Mouse (Mus musculus): ENCODE data around the gene Plekhm1. TPM values are rescaled to one million over a fixed set of nuclear protein-coding genes. Genes with fewer than 3 reads are reported as not detected.

The Plekhm1 gene
- polyA plus RNA-seq, 1 experiment: 23.7 TPM

DNA sequence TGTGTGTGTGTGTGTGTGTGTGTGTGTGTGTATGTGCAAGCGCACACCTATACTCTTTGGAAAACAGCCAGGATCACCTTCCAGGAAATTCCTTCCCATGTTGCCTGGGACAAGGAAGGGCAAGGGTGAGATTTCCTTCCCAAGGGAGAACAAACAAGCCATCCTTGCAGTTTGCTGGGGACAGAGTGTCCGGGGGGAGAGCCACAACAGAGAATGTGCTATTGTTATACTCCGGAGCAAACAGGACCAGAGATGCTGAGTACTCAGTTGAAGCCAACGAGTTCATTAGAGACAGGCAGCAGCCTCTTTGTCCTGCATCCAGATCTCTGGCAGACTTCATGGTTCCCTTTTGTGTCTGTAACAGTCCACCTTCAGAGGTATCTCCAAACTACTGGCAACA is 54.2 kb downstream of the Plekhm1 start:
- no peak for TF ChIP-seq POLR2A (IDR thresholded peaks at IDR 0.05; ENCODE audit: borderline replicate concordance, control insufficient read depth, low read depth, low read length)
- TF ChIP-seq CTCF (IDR thresholded peaks at IDR 0.05; ENCODE audit: control insufficient read depth, insufficient read depth, low read length): no peak
- Histone ChIP-seq H3K4me3 (replicated peaks; ENCODE audit: control insufficient read depth, low read depth, low read length) (no peak overlapping the region), H3K27ac (ENCODE audit: control insufficient read depth, insufficient read depth, low read depth, low read length, poor library complexity) (no peak overlapping the region), H3K4me1 (ENCODE audit: control insufficient read depth, insufficient read depth, low read length) (peaks cover 4% of the 10 kb centered on the region; the same call in 1 of the 2 replicates)
- 90% methylated on average over 4 of the region's 4 CpGs for WGBS

DNA sequence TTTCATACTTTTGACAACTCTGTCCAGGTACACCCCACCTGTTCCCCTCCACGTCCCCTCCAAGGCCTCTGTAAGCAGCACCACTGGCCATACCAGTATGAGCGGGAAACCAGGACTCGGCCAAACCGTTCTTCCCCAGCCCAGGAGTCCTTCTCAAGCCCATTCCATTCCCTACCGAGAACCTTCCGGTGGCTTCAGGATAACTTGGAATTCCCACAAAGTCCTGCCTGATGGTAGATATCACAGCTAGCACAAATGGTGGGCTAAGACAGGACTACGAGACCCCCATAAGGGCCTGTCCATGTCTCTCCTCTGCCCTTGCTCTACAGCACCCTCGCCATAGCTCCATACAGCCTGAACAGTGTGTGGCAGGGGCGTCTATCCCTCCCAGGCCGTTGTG is 54.8 kb downstream of the Plekhm1 start:
- TF ChIP-seq CTCF (IDR thresholded peaks at IDR 0.05; ENCODE audit: control insufficient read depth, insufficient read depth, low read length): no peak
- TF ChIP-seq POLR2A (IDR thresholded peaks at IDR 0.05; ENCODE audit: borderline replicate concordance, control insufficient read depth, low read depth, low read length): no peak
- Histone ChIP-seq H3K27ac (ENCODE audit: control insufficient read depth, insufficient read depth, low read depth, low read length, poor library complexity) (no peak overlapping the region), H3K4me3 (replicated peaks; ENCODE audit: control insufficient read depth, low read depth, low read length) (no peak overlapping the region), H3K4me1 (ENCODE audit: control insufficient read depth, insufficient read depth, low read length) (peaks cover 4% of the 10 kb centered on the region; the same call in 1 of the 2 replicates)
- WGBS: 88% methylated on average over 10 of the region's 10 CpGs

DNA sequence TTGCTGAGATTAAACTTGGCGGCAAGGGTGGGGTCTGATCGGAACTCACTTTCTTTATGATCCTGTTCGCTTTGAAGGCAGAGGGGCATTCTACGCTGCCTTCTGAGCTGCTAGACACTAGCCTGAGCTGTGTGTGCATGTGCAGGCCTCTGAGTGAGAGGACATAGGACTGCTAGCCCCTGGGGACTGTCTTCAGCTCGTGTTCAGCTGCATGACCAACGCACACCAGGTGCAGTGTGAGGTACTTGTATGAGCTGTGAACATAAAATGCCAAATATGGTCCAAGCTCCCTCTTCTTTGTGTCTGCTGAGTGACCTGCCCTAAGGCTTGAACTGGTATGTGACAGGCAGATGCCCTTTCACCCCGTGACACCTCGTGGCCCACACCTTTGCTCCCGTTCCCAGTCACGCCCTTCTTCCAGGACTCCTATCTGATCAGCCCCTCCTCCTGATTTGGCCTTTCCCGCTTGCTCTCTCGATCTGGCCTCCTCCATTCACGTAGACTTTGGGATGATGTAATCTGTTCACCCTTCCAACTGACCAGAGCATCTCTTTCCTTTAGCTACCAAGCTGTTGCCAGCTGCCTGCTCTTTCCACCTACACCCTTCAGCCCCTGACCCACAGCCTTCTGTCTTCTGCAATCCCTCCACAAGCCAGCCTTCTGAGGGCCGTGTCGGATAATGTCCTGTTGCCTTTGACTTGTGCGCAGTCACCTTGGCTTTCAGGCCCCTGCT is 55.4 kb downstream of the Plekhm1 start:
- 81% methylated on average over 16 of the region's 16 CpGs for WGBS
- Histone ChIP-seq H3K4me3 (replicated peaks; ENCODE audit: control insufficient read depth, low read depth, low read length) (no peak overlapping the region), H3K4me1 (ENCODE audit: control insufficient read depth, insufficient read depth, low read length) (peaks cover 4% of the 10 kb centered on the region; the same call in 1 of the 2 replicates), H3K27ac (ENCODE audit: control insufficient read depth, insufficient read depth, low read depth, low read length, poor library complexity) (peak overlapping the region; percentile 56)
- no peak for TF ChIP-seq POLR2A (IDR thresholded peaks at IDR 0.05; ENCODE audit: borderline replicate concordance, control insufficient read depth, low read depth, low read length)
- TF ChIP-seq CTCF (IDR thresholded peaks at IDR 0.05; ENCODE audit: control insufficient read depth, insufficient read depth, low read length): no peak

DNA sequence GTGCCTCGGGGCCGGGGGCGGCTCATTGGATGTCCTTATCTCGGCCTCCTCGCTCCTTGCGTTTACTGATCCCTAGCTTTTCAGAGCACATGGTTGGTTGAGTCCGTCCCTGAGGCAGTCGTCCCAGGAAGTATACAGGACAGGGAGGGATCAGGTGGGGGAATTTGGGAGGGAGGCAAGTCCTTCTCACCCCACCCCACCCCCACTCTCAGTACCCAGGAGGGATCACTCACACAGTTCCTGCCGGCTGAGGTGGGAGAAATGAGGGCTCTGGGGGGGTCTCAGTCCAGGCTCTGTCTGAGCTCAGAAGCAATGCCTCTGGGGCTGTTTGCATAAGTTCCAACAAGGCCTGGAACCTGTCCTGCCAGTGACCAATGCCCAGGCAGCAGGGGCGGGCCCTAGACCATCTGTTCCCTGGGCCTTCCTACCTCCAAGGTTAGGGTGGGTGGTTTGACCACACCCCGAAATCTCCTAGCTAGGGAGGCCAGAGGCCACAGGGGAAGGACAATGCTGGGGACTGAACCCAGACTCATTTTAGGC is 56.4 kb downstream of the Plekhm1 start:
- TF ChIP-seq POLR2A (IDR thresholded peaks at IDR 0.05; ENCODE audit: borderline replicate concordance, control insufficient read depth, low read depth, low read length): no peak
- no peak for TF ChIP-seq CTCF (IDR thresholded peaks at IDR 0.05; ENCODE audit: control insufficient read depth, insufficient read depth, low read length)
- Histone ChIP-seq H3K27ac (ENCODE audit: control insufficient read depth, insufficient read depth, low read depth, low read length, poor library complexity) (peak overlapping the region; percentile 56; the same call in 1 of the 2 replicates), H3K4me1 (ENCODE audit: control insufficient read depth, insufficient read depth, low read length) (peaks cover 4% of the 10 kb centered on the region; the same call in 1 of the 2 replicates), H3K4me3 (replicated peaks; ENCODE audit: control insufficient read depth, low read depth, low read length) (no peak overlapping the region)
- WGBS: 81% methylated on average over 11 of the region's 11 CpGs

DNA sequence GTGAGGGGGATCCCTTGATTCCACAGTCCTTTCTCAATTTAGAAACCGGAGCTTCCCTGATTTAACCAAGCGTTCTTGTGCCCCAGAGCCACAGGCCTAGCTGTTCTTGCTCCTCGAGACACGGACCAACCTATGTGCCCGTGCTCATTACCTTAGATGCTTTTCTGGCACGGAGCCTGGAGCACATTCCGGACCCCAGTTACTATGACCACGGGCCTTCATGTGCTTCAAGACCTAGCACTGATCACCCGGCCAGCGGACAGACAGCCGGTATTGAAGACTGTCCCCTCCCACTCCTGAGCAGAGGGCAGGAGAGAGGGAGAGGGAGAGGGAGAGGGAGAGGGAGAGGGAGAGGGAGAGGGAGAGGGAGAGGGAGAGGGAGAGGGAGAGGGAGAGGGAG is 57.2 kb downstream of the Plekhm1 start:
- H3K27ac ChIP-seq (ENCODE audit: control insufficient read depth, insufficient read depth, low read depth, low read length, poor library complexity): no peak overlapping the region
- no peak for TF ChIP-seq CTCF (IDR thresholded peaks at IDR 0.05; ENCODE audit: control insufficient read depth, insufficient read depth, low read length)
- TF ChIP-seq POLR2A (IDR thresholded peaks at IDR 0.05; ENCODE audit: borderline replicate concordance, control insufficient read depth, low read depth, low read length): no peak
- 80% methylated on average over 11 of the region's 11 CpGs for WGBS

GRCm38 (mm10) chr11:103354033-103354432 is 58.5 kb downstream of the Plekhm1 start:
- TF ChIP-seq POLR2A (IDR thresholded peaks at IDR 0.05; ENCODE audit: borderline replicate concordance, control insufficient read depth, low read depth, low read length) (no peak), CTCF (IDR thresholded peaks at IDR 0.05; ENCODE audit: control insufficient read depth, insufficient read depth, low read length) (no peak)
- peaks cover 4% of the 10 kb centered on the region; the same call in 1 of the 2 replicates for H3K4me1 ChIP-seq (ENCODE audit: control insufficient read depth, insufficient read depth, low read length)
- no peak overlapping the region for H3K4me3 ChIP-seq (replicated peaks; ENCODE audit: control insufficient read depth, low read depth, low read length)
- 45% methylated on average over 3 of the region's 3 CpGs for WGBS
- H3K27ac ChIP-seq (ENCODE audit: control insufficient read depth, insufficient read depth, low read depth, low read length, poor library complexity): no peak overlapping the region

More for the DNA sequence above, 57.2 kb downstream of the Plekhm1 start:
- H3K4me1 ChIP-seq (ENCODE audit: control insufficient read depth, insufficient read depth, low read length): peaks cover 4% of the 10 kb centered on the region; the same call in 1 of the 2 replicates
- no peak overlapping the region for H3K4me3 ChIP-seq (replicated peaks; ENCODE audit: control insufficient read depth, low read depth, low read length)

GRCm38 (mm10) chr11:103352239-103352814 is 60.2 kb downstream of the Plekhm1 start:
- no peak overlapping the region for H3K4me3 ChIP-seq (replicated peaks; ENCODE audit: control insufficient read depth, low read depth, low read length)
- peaks cover 4% of the 10 kb centered on the region for H3K4me1 ChIP-seq (ENCODE audit: control insufficient read depth, insufficient read depth, low read length)
- TF ChIP-seq POLR2A (IDR thresholded peaks at IDR 0.05; ENCODE audit: borderline replicate concordance, control insufficient read depth, low read depth, low read length) (no peak), CTCF (IDR thresholded peaks at IDR 0.05; ENCODE audit: control insufficient read depth, insufficient read depth, low read length) (no peak)
- no peak overlapping the region for H3K27ac ChIP-seq (ENCODE audit: control insufficient read depth, insufficient read depth, low read depth, low read length, poor library complexity)
- 79% methylated on average over 5 of the region's 5 CpGs for WGBS

DNA sequence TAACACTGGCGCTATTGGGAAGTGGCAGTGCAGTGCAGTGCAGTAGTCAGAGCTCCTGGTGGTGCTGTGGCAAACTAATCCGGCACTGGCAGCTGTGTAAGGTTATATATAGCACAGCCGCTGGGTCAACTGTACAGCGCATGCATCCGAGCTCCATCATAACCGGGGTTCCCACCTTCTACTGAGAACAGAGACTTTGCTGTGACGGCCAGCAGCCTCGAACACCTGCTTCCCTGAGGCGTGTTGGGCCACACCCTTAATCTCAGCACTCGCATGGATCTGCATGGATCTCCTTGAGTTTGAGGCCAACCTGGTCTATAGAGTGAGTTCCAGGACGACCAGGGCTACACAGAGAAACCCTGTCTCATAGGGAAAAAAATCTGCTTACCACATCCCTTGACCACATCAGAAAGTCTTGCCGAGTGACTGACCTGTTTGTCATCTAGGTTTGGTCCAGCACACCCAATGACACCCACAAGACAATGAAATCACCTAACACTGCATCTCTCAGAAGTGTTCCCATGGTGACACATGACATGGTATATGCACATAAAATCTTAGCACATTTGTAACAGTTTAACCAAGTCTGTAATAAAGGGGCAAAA is 61.7 kb downstream of the Plekhm1 start:
- no peak for TF ChIP-seq POLR2A (IDR thresholded peaks at IDR 0.05; ENCODE audit: borderline replicate concordance, control insufficient read depth, low read depth, low read length)
- no peak for TF ChIP-seq CTCF (IDR thresholded peaks at IDR 0.05; ENCODE audit: control insufficient read depth, insufficient read depth, low read length)
- 79% methylated on average over 12 of the region's 12 CpGs for WGBS
- Histone ChIP-seq H3K4me1 (ENCODE audit: control insufficient read depth, insufficient read depth, low read length) (peaks cover 3% of the 10 kb centered on the region), H3K27ac (ENCODE audit: control insufficient read depth, insufficient read depth, low read depth, low read length, poor library complexity) (no peak overlapping the region), H3K4me3 (replicated peaks; ENCODE audit: control insufficient read depth, low read depth, low read length) (no peak overlapping the region)

All from bone marrow, adult 2 months (tissue).